Mouse (Mus musculus) C2C12 (cell line): ENCODE measurements around the gene Togaram2. TPM values are rescaled to one million over a fixed set of nuclear protein-coding genes. Genes with fewer than 3 reads are reported as not detected.

ENCODE experiments used
- H3K27me3 ChIP-seq: one replicate; pipeline ENCODE4 v1.6.1; 2011; ENCODE audit not compliant: control insufficient read depth, insufficient read depth, insufficient read length
- H3K36me3 ChIP-seq: one replicate; pipeline ENCODE4 v1.6.1; 2011; ENCODE audit not compliant: control insufficient read depth, insufficient read depth
- H3K4me3 ChIP-seq: one replicate; pipeline ENCODE4 v1.5.1; 2011; ENCODE audit warnings: mild to moderate bottlenecking, control low read depth; ENCODE audit not compliant: poor library complexity, insufficient read depth, severe bottlenecking
- H3K79me2 ChIP-seq: one replicate; pipeline ENCODE4 v1.6.1; 2011; ENCODE audit not compliant: control insufficient read depth, insufficient read depth
- H3K79me3 ChIP-seq: one replicate; pipeline ENCODE4 v1.6.1; 2011; ENCODE audit warnings: low read depth, control low read depth
- H3ac ChIP-seq: one replicate; pipeline ENCODE3; 2011; ENCODE audit warnings: low read depth; ENCODE audit not compliant: control insufficient read depth, insufficient read length
- CEBPB ChIP-seq: IDR thresholded peaks from one replicate; pipeline ENCODE4 v1.6.1; 2011; ENCODE audit warnings: low read depth, mild to moderate bottlenecking, control low read depth, moderate library complexity
- CTCF ChIP-seq: IDR thresholded peaks from one replicate; pipeline ENCODE4 v1.5.1; 2011; ENCODE audit not compliant: control insufficient read depth, insufficient read depth, insufficient read length
- FOSL1 ChIP-seq: IDR thresholded peaks from one replicate; pipeline ENCODE4 v1.8.0; 2011; ENCODE audit warnings: mild to moderate bottlenecking, low read length; ENCODE audit not compliant: poor library complexity, insufficient read depth, severe bottlenecking
- MAX ChIP-seq: IDR thresholded peaks from one replicate; pipeline ENCODE4 v1.6.1; 2011; ENCODE audit warnings: mild to moderate bottlenecking, control low read depth
- MYOD1 ChIP-seq: IDR thresholded peaks from one replicate; pipeline ENCODE4 v1.6.1; 2011; ENCODE audit warnings: low read depth; ENCODE audit not compliant: control insufficient read depth, insufficient read length
- MYOG ChIP-seq: IDR thresholded peaks from one replicate; pipeline ENCODE4 v1.6.1; 2011; ENCODE audit not compliant: control insufficient read depth, insufficient read length; ENCODE audit errors: extremely low read depth
- USF1 ChIP-seq: IDR thresholded peaks from one replicate; pipeline ENCODE4 v1.6.1; 2011; ENCODE audit warnings: low read depth, mild to moderate bottlenecking, control low read depth, moderate library complexity
- polyA plus RNA-seq: library from polyadenylated mRNA; unstranded; fragments of >200 nt; fragmentation: generic; extraction: Trizol; gene quantifications from one replicate; pipeline ENCODE4 v1.2.1, GENCODE M21; 2012; ENCODE audit warnings: missing spikeins

The Togaram2 gene
- polyA plus RNA-seq, 1 experiment = not detected

- Histone ChIP-seq H3K79me2 (no peaks in the 10 kb centered on the region), H3K79me3 (no peaks in the 10 kb centered on the region), H3K4me3 (no peak overlapping the region), H3K36me3 (no peaks in the 10 kb centered on the region), H3K27me3 (no peaks in the 10 kb centered on the region), H3ac (no peak overlapping the region)
- TF ChIP-seq CEBPB = no peak
- TF ChIP-seq USF1 = no peak
- TF ChIP-seq FOSL1 = no peak
- TF ChIP-seq CTCF = no peak
- TF ChIP-seq MAX = no peak
- TF ChIP-seq MYOG = no peak
- no peak for TF ChIP-seq MYOD1
These were observed 32.8 kb downstream of the Togaram2 start for GRCm38 (mm10) chr17:71705550-71706480.

GRCm38 (mm10) chr17:71707715-71708114, 34.7 kb downstream of the Togaram2 start:
- Histone ChIP-seq H3K36me3 (no peaks in the 10 kb centered on the region), H3K79me3 (no peaks in the 10 kb centered on the region), H3ac (no peak overlapping the region), H3K27me3 (no peaks in the 10 kb centered on the region), H3K79me2 (no peaks in the 10 kb centered on the region), H3K4me3 (no peak overlapping the region)
- TF ChIP-seq MYOD1 (no peak), CTCF (no peak), USF1 (no peak), MAX (no peak), FOSL1 (no peak), MYOG (no peak), CEBPB (no peak)

- Histone ChIP-seq H3K4me3 (no peak overlapping the region), H3K79me2 (no peaks in the 10 kb centered on the region), H3K36me3 (no peaks in the 10 kb centered on the region), H3ac (no peak overlapping the region), H3K79me3 (no peaks in the 10 kb centered on the region), H3K27me3 (no peaks in the 10 kb centered on the region)
- TF ChIP-seq MYOG (no peak), CTCF (no peak), MAX (no peak), CEBPB (no peak), MYOD1 (no peak), USF1 (no peak), FOSL1 (no peak)
These were observed 39.2 kb downstream of the Togaram2 start for GRCm38 (mm10) chr17:71712279-71712678.

- no peaks in the 10 kb centered on the region for H3K27me3 ChIP-seq
- no peak overlapping the region for H3ac ChIP-seq
- no peaks in the 10 kb centered on the region for H3K36me3 ChIP-seq
- H3K79me2 ChIP-seq = no peaks in the 10 kb centered on the region
- TF ChIP-seq CEBPB (no peak), FOSL1 (no peak), USF1 (no peak), MYOD1 (no peak), CTCF (no peak), MAX (no peak), MYOG (no peak)
- no peak overlapping the region for H3K4me3 ChIP-seq
- no peaks in the 10 kb centered on the region for H3K79me3 ChIP-seq
These were observed 42.0 kb downstream of the Togaram2 start for GRCm38 (mm10) chr17:71715034-71715433.

GRCm38 (mm10) chr17:71717881-71718625, 45.0 kb downstream of the Togaram2 start:
- Histone ChIP-seq H3K4me3 (no peak overlapping the region), H3ac (no peak overlapping the region), H3K27me3 (no peaks in the 10 kb centered on the region), H3K36me3 (no peaks in the 10 kb centered on the region), H3K79me2 (no peaks in the 10 kb centered on the region), H3K79me3 (no peaks in the 10 kb centered on the region)
- TF ChIP-seq CTCF = no peak
- no peak for TF ChIP-seq MYOD1
- TF ChIP-seq USF1 = no peak
- TF ChIP-seq MAX = no peak
- no peak for TF ChIP-seq FOSL1
- TF ChIP-seq CEBPB = no peak
- no peak for TF ChIP-seq MYOG
